9 mouse cellular contexts compared by ENCODE assay signal in the genomic region with DNA sequence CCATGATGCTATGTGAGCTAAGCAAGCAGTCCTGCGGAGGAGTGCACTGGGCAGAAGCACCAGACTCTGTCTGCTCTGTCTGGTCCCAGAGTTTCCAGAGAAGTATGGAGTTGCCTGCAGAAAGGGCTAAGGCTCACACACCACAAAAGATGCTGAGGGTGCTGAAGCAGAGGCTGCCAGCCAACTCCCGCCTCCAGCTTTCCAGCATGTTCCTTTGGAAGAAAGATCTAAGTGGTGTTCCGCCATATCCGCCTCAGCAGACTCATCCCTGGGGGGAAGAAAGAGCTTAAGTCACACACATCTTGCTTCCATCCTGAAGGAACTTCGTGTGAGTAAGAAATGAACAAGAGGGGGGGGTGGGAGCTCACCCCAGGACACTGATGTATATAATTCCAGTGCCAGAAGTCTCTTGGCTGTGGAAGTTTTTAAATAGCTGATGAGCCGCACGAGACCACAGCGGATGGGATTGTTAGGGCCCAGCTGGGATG. TPM values are rescaled to one million over a fixed set of nuclear protein-coding genes. Genes with fewer than 3 reads are reported as not detected.
A peak's percentile ranks its signal among the peaks of the same experiment; 100 is the strongest.
DNase-seq lines count a peak whose midpoint lies in the region; ATAC-seq lines count a peak whose summit lies in the region.
"Had no signal": no experiment of that assay in that cellular context is flagged by ENCODE, and none has a peak within 500 bp of the region (broad histone marks: within the 10 kb centered on the region; RNA-seq: fewer than 3 reads in every experiment).

No protein-coding gene starts in this region.

- H3K27me3 ChIP-seq in limb, embryonic 10.5 days (ENCODE audit: low read depth, poor library complexity, severe bottlenecking), result no peaks in the 10 kb centered on the region
- no peaks in the 10 kb centered on the region for H3K27me3 ChIP-seq in forebrain, embryonic 13.5 days
- peaks cover 4% of the 10 kb centered on the region for H3K27me3 ChIP-seq in liver, embryonic 11.5 days (replicated peaks; ENCODE audit: control insufficient read depth, insufficient read depth, low read length)

- no peaks in the 10 kb centered on the region for H3K9me3 ChIP-seq in limb, embryonic 10.5 days (replicated peaks)
- no peaks in the 10 kb centered on the region for H3K9me3 ChIP-seq in forebrain, embryonic 13.5 days (replicated peaks)
- H3K9me3 ChIP-seq in liver, embryonic 11.5 days (ENCODE audit: control insufficient read depth, low read length), result no peaks in the 10 kb centered on the region

- no peak overlapping the region for H3K9ac ChIP-seq in forebrain, embryonic 13.5 days
- no peak overlapping the region for H3K9ac ChIP-seq in liver, embryonic 11.5 days (ENCODE audit: low read depth, low read length)

- no peak overlapping the region for H3K4me2 ChIP-seq in forebrain, embryonic 13.5 days
- H3K4me2 ChIP-seq in liver, embryonic 11.5 days, result no peak overlapping the region

- no peaks in the 10 kb centered on the region for H3K36me3 ChIP-seq in limb, embryonic 10.5 days
- H3K36me3 ChIP-seq in forebrain, embryonic 13.5 days (ENCODE audit: poor library complexity, severe bottlenecking), result no peaks in the 10 kb centered on the region
- no peaks in the 10 kb centered on the region for H3K36me3 ChIP-seq in liver, embryonic 11.5 days (ENCODE audit: control insufficient read depth, insufficient read depth, low read length)

- peak overlapping the region; percentile 30; the same call in 1 of the 2 replicates for H3K27ac ChIP-seq in limb, embryonic 10.5 days
- no peak overlapping the region for H3K27ac ChIP-seq in forebrain, embryonic 13.5 days
- no peak overlapping the region for H3K27ac ChIP-seq in liver, embryonic 11.5 days (ENCODE audit: low read depth, low read length)

- peak; percentile 34 for DNase-seq in gastrocnemius, adult 18-20 months (ENCODE audit: low spot score)
- DNase-seq in gastrocnemius, adult 8-10 months (ENCODE audit: low spot score in 2 of 2), result no peak
- DNase-seq in urinary bladder, postnatal 14 days (ENCODE audit: low spot score), result peak; percentile 38
- no peak for DNase-seq in urinary bladder, postnatal 36 days (ENCODE audit: low spot score in 2 of 2)
- no peak for DNase-seq in limb, embryonic 10.5 days (ENCODE audit: low spot score)
- DNase-seq in telencephalon, adult 2 months (ENCODE audit: low read depth, low spot score), result peak; percentile 83
- no peak for DNase-seq in liver, embryonic 11.5 days (ENCODE audit: low spot score)

- no peak for ATAC-seq in forebrain, embryonic 13.5 days
- ATAC-seq in liver, embryonic 11.5 days (replicated peaks; ENCODE audit: low FRiP score), result no peak

- peaks cover 22% of the 10 kb centered on the region for H3K4me1 ChIP-seq in limb, embryonic 10.5 days
- no peaks in the 10 kb centered on the region for H3K4me1 ChIP-seq in forebrain, embryonic 13.5 days
- no peaks in the 10 kb centered on the region for H3K4me1 ChIP-seq in liver, embryonic 11.5 days (replicated peaks; ENCODE audit: control insufficient read depth, insufficient read depth, low read length)

- WGBS in limb, embryonic 10.5 days, result 79% methylated on average over 8 of the region's 8 CpGs
- 71% methylated on average over 8 of the region's 8 CpGs for WGBS in forebrain, embryonic 13.5 days
- WGBS in liver, embryonic 11.5 days, result 66% methylated on average over 8 of the region's 8 CpGs

- H3K4me3 ChIP-seq in limb, embryonic 10.5 days, result no peak overlapping the region
- no peak overlapping the region for H3K4me3 ChIP-seq in forebrain, embryonic 13.5 days
- no peak overlapping the region for H3K4me3 ChIP-seq in liver, embryonic 11.5 days (ENCODE audit: low read depth, low read length)

RNA-seq across cellular contexts. Expression of a gene that starts 10.9 kb away (rescaled TPM):
- under 1 TPM; 0.21 to 0.32 TPM for total RNA-seq in gastrocnemius, adult 18-20 months (2021)
- under 1 TPM; 0.27 to 0.54 (median 0.31) TPM for total RNA-seq in gastrocnemius, adult 8-10 months (2022)
- polyA plus RNA-seq in limb, embryonic 10.5 days (2016; fragmentation: Nextera tagmentation; extraction: Ambion mirVana), result 0.06 and 0.51 TPM in 2 replicates
- 0.04 and 0.09 TPM in 2 replicates for polyA plus RNA-seq in forebrain, embryonic 13.5 days (2015; fragmentation: Nextera tagmentation; extraction: Ambion mirVana)
- polyA plus RNA-seq in liver, embryonic 11.5 days (2014; fragmentation: Nextera tagmentation; extraction: Ambion mirVana), result 0.10 TPM in 1 of 2 replicates, not detected in the other

RNA-seq across cellular contexts. Expression of a gene that starts 48.9 kb away (rescaled TPM):
- total RNA-seq in gastrocnemius, adult 18-20 months (2021), result not detected
- total RNA-seq in gastrocnemius, adult 8-10 months (2022), result not detected
- not detected in 2 replicates for polyA plus RNA-seq in limb, embryonic 10.5 days (2016; fragmentation: Nextera tagmentation; extraction: Ambion mirVana)
- polyA plus RNA-seq in forebrain, embryonic 13.5 days (2015; fragmentation: Nextera tagmentation; extraction: Ambion mirVana), result not detected in 2 replicates
- polyA plus RNA-seq in liver, embryonic 11.5 days (2014; fragmentation: Nextera tagmentation; extraction: Ambion mirVana), result not detected in 2 replicates
- polyA plus RNA-seq: liver, embryonic 16.5 days had no signal

Comparison
In these comparisons a context has a peak if more than half of its experiments do, and no peak if none do; other contexts are left out.
1. DNase-seq: peak in gastrocnemius, adult 18-20 months (single experiment), urinary bladder, postnatal 14 days (single experiment) and telencephalon, adult 2 months (single experiment); none in gastrocnemius, adult 8-10 months (0 of 2), urinary bladder, postnatal 36 days (0 of 2), limb, embryonic 10.5 days (single experiment) and liver, embryonic 11.5 days (single experiment).